Mouse (Mus musculus) heart, postnatal 0 days (tissue): ENCODE measurements at regions not wholly inside any gene's neighbourhood (a gene's known extent, or its start where the extent isn't known, plus 50 kb on each side); places are given as distances from the start of the nearest gene placed in this dataset.

Experiments
- CTCF ChIP-seq: IDR thresholded peaks from 2 replicates; pipeline ENCODE4 v1.5.1; 2016; ENCODE audit warnings: antibody characterized with exemption, control low read depth, low read depth
- EP300 ChIP-seq: IDR thresholded peaks from 2 replicates; pipeline ENCODE4 v1.6.1; 2016; ENCODE audit warnings: antibody characterized with exemption, low read depth

DNA sequence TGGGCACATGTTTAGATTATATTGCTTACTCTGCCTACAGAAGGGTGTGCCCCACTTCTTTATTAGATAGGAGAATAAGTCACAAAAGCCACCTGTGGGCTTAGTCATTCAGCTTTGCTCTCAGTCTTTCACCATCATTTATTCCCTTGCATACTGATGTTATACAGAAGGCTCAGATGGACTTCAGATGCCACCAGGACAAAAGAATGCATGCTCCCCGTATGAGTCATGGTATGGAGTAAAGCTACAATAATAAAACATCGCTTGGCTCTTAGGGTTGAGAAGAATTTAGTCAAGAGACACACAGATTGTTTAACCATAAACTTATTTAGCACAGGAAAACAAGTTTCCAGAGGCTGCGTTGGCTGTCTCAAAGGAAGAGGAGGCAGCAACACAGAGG, 1473.5 kb downstream of the Slc22a22 start:
- TF ChIP-seq CTCF: no peak
- TF ChIP-seq EP300: no peak
